Mouse (Mus musculus) 3134 (cell line): ENCODE measurements around the gene Mctp2.

Source experiments
- DNase-seq: peaks from one replicate; pipeline ENCODE4 v3.0.0-alpha.2; 2011; ENCODE audit warnings: low spot score; ENCODE audit not compliant: insufficient read length; ENCODE audit errors: extremely low read depth

Gene Mctp2

GRCm38 (mm10) chr7:72103654-72104053 lies 202.8 kb downstream of the Mctp2 start:
- no peak for DNase-seq

GRCm38 (mm10) chr7:72100683-72101082 lies 205.7 kb downstream of the Mctp2 start:
- no peak for DNase-seq

GRCm38 (mm10) chr7:72098603-72099002 lies 207.8 kb downstream of the Mctp2 start:
- DNase-seq = peak; percentile 9

- peak; percentile 13 for DNase-seq
Observed at GRCm38 (mm10) chr7:72096973-72097372, 209.4 kb downstream of the Mctp2 start.

- DNase-seq = no peak
Observed at GRCm38 (mm10) chr7:72096433-72096832, 210.0 kb downstream of the Mctp2 start.

- no peak for DNase-seq
Observed at GRCm38 (mm10) chr7:72089463-72090175, 216.8 kb downstream of the Mctp2 start.

GRCm38 (mm10) chr7:72080705-72081104 lies 225.7 kb downstream of the Mctp2 start:
- peak; percentile 57 for DNase-seq

GRCm38 (mm10) chr7:72078896-72079295 lies 227.5 kb downstream of the Mctp2 start:
- DNase-seq = no peak

- DNase-seq = no peak
Observed at GRCm38 (mm10) chr7:72071418-72072184, 234.8 kb downstream of the Mctp2 start.

- DNase-seq = no peak
Observed at GRCm38 (mm10) chr7:72068454-72068853, 238.0 kb downstream of the Mctp2 start.

- DNase-seq = no peak
Observed at GRCm38 (mm10) chr7:72066352-72066751, 240.1 kb downstream of the Mctp2 start.

GRCm38 (mm10) chr7:72051759-72052158 lies 254.6 kb downstream of the Mctp2 start:
- DNase-seq = no peak

- DNase-seq = no peak
Observed at GRCm38 (mm10) chr7:72047588-72048585, 258.5 kb downstream of the Mctp2 start.
